Mouse (Mus musculus) midbrain, embryonic 13.5 days (tissue): Measurements from ENCODE around the gene Wfdc12. TPM values are rescaled to one million over a fixed set of nuclear protein-coding genes. Genes with fewer than 3 reads are reported as not detected.

ENCODE experiments used
- ATAC-seq: fragments of 200-750 bp; cut with Nextera tagmentation; 2 replicates; pipeline ENCODE4 v1.8.0; 2017; ENCODE audit warnings: mild to moderate bottlenecking, moderate TSS enrichment, moderate library complexity
- H3K27ac ChIP-seq: fragments of 300-500 bp; sonication (generic); 2 replicates; pipeline ENCODE4 v1.5.1; 2015; ENCODE audit warnings: inconsistent platforms, mild to moderate bottlenecking, moderate library complexity
- H3K27me3 ChIP-seq: fragments of 300-500 bp; sonication (generic); 2 replicates; pipeline ENCODE4 v1.6.1; 2015; ENCODE audit warnings: mild to moderate bottlenecking, inconsistent platforms
- H3K36me3 ChIP-seq: fragments of 300-500 bp; sonication (generic); 2 replicates; pipeline ENCODE4 v1.6.1; 2015; ENCODE audit warnings: mild to moderate bottlenecking, inconsistent platforms
- H3K4me1 ChIP-seq: fragments of 300-500 bp; sonication (generic); replicated peaks from 2 replicates; pipeline ENCODE4 v1.6.1; 2015; ENCODE audit warnings: inconsistent platforms
- H3K4me2 ChIP-seq: fragments of 300-500 bp; sonication (generic); replicated peaks from 2 replicates; pipeline ENCODE4 v1.6.1; 2015; ENCODE audit warnings: moderate library complexity, mild to moderate bottlenecking, inconsistent platforms
- H3K4me3 ChIP-seq: fragments of 300-500 bp; sonication (generic); replicated peaks from 2 replicates; pipeline ENCODE4 v1.5.1; 2015; ENCODE audit warnings: mild to moderate bottlenecking, inconsistent platforms
- H3K9ac ChIP-seq: fragments of 300-500 bp; sonication (generic); replicated peaks from 2 replicates; pipeline ENCODE4 v1.6.1; 2015; ENCODE audit warnings: mild to moderate bottlenecking, inconsistent platforms
- H3K9me3 ChIP-seq: fragments of 300-500 bp; sonication (generic); 2 replicates; pipeline ENCODE4 v1.6.1; 2016; ENCODE audit warnings: mild to moderate bottlenecking, inconsistent platforms
- WGBS: fragments of 180-500 bp; shearing (Covaris S2); methylation state at CpG from one replicate; pipeline ENCODE4 v1.1.7; 2015; 5-methylcytosine and 5-hydroxymethylcytosine counted together
- polyA plus RNA-seq: library from polyadenylated mRNA; unstranded; fragments of >200 nt; fragmentation: Nextera tagmentation; extraction: Ambion mirVana; gene quantifications from 2 replicates; pipeline ENCODE4 v1.2.1, GENCODE M21; 2015

The Wfdc12 gene
- polyA plus RNA-seq, 1 experiment from 2014 or later = not detected

DNA sequence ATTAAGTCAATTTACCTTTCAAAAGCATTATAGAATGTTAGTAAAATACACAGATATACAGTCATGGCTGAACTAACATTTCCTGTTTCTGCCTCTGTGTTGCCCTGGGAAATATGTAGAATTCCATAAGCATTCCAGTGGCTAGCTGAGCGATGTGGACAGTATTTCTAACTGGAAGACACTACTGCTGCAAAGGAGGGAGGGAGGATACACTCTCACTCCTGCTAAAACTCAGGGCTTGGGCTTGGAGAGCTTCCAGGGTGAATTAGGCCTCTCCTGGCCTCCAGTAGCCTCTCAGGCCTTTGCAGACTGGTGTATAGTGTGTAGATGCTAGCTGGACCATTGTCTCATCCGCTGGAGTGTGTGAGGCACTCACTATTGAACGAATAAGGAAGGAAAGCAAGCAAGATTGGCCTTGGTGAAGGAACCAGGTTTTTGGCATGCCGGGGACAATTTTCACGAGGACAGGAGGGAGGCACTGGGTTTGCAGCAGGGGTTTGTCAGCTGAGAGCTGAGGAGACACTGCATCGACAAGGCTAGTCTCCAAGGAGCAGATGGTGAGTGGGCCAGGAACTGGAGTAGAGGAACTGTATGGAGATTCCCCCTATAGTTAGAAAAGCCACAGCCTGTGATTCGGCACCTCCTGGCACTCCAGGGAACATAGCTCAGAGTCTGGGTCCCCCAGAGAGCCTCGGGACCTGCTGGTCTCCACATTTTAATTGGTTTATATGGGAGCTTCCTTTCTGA is 15.6 kb downstream of the Wfdc12 start:
- Histone ChIP-seq H3K27ac (no peak overlapping the region), H3K4me2 (no peak overlapping the region), H3K27me3 (peaks cover 38% of the 10 kb centered on the region), H3K4me1 (peaks cover 20% of the 10 kb centered on the region), H3K9me3 (no peaks in the 10 kb centered on the region), H3K9ac (no peak overlapping the region), H3K4me3 (no peak overlapping the region), H3K36me3 (no peaks in the 10 kb centered on the region)
- no peak for ATAC-seq
- WGBS = 81% methylated on average over 8 of the region's 8 CpGs

DNA sequence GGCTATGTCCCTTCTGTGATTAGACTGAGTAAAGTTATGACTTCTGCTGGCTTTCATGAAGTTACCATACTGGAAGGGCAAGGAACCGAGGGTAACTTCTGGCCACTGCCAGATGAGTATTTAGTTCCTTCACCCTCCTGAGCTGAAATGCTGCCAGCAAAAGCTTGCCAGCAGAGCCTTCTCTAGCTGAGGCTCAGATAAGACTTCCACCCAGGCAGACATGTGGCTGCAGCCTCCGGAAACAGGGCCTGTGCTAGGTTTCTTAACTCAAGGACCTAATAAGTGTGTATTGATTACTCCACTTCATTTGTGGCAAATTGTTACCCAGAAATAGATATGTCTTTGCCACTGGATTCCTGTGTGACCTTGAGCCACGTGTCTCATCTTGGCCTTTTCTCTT is 17.0 kb downstream of the Wfdc12 start:
- Histone ChIP-seq H3K9ac (no peak overlapping the region), H3K4me2 (no peak overlapping the region), H3K4me1 (peaks cover 23% of the 10 kb centered on the region), H3K27ac (no peak overlapping the region), H3K36me3 (no peaks in the 10 kb centered on the region), H3K9me3 (no peaks in the 10 kb centered on the region), H3K4me3 (no peak overlapping the region), H3K27me3 (peaks cover 52% of the 10 kb centered on the region)
- WGBS = 76% methylated on average over 3 of the region's 3 CpGs
- ATAC-seq = no peak

DNA sequence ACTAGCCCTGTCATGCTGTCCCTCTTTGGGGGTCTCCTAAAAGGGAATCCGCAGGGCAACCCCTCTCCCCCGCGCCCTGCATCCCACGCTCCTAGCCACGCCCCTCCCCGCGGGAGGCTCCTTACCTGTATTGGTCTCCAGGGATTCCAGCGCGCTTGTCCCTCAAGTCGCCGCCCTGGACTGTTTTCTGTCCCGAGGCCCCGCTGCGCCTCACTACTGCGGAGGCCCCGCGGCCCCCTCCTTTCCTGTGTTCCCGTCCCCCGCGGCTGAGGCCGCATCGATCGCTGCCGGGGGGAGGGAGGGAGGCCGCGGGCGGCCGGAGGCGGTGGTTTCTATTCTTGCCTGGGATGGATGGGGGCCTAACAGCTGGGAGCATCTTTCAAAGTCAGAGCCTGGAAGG is 19.5 kb downstream of the Wfdc12 start, which contains the start of gene Kcns1:
Gene Kcns1 (minus strand): TSS at position 212 of the 400 bp plus-strand sequence.
- Histone ChIP-seq H3K36me3 (no peaks in the 10 kb centered on the region), H3K4me2 (peak within 1 kb of the TSS; percentile 64), H3K27me3 (peaks cover 74% of the 10 kb centered on the region), H3K9ac (peak within 1 kb of the TSS; percentile 53; the same call in 1 of the 2 replicates), H3K27ac (no peak within 1 kb of the TSS), H3K4me1 (peaks cover 31% of the 10 kb centered on the region), H3K9me3 (no peaks in the 10 kb centered on the region), H3K4me3 (peak within 1 kb of the TSS; percentile 37)
- WGBS = 2% methylated on average over 24 of the region's 29 CpGs
- ATAC-seq = 0 out of 2 replicates have a peak, but pooled peaks have one; percentile 17

DNA sequence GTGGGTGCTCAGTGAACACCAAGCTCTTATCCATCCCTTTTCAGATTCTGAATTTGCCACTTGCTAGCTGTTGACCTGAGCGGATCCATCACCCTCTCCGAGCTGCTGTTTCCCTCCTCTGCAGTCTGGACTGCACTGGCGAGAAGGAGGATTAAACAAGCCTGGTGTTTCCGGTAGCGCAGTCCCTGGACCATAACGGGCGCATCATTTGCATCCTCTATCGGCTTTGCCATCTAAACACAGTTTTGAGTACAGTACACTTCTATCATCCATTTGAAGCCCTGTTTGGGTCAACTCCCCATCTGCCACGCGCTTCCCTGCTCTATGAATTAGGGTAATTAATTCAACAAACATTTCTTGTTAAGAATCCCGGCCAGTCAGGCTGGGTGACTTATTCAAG is 20.1 kb downstream of the Wfdc12 start:
- WGBS = 2% methylated on average over 11 of the region's 11 CpGs
- Histone ChIP-seq H3K27ac (no peak overlapping the region), H3K9ac (0 out of 2 replicates have a peak overlapping the region, but pooled peaks have one; percentile 53), H3K9me3 (no peaks in the 10 kb centered on the region), H3K4me3 (peak overlapping the region; percentile 37), H3K4me2 (peak overlapping the region; percentile 64), H3K4me1 (peaks cover 31% of the 10 kb centered on the region), H3K36me3 (no peaks in the 10 kb centered on the region), H3K27me3 (peaks cover 79% of the 10 kb centered on the region)
- no peak for ATAC-seq

DNA sequence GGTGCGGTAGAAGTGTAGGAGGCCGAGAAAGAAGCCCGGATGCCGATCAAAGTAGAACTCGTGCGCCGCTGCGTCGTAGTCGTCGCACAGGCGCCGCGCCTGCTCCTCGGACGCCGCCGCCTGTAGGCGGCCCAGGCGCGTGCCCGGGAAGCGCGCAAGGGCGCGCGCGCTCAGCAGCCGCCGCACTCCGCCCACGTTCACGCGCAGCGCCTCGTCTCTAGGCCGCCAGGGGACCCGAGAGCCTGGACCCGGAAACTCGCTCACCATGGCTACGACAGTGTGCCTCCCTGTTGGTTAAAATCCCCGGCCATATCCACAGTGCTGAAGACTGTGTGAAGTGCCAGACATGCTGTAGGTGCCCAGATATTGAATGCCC is 21.8 kb downstream of the Wfdc12 start:
- 9% methylated on average over 42 of the region's 42 CpGs for WGBS
- H3K9ac ChIP-seq = no peak overlapping the region
- peak; percentile 37; the same call in 1 of the 2 replicates for ATAC-seq

DNA sequence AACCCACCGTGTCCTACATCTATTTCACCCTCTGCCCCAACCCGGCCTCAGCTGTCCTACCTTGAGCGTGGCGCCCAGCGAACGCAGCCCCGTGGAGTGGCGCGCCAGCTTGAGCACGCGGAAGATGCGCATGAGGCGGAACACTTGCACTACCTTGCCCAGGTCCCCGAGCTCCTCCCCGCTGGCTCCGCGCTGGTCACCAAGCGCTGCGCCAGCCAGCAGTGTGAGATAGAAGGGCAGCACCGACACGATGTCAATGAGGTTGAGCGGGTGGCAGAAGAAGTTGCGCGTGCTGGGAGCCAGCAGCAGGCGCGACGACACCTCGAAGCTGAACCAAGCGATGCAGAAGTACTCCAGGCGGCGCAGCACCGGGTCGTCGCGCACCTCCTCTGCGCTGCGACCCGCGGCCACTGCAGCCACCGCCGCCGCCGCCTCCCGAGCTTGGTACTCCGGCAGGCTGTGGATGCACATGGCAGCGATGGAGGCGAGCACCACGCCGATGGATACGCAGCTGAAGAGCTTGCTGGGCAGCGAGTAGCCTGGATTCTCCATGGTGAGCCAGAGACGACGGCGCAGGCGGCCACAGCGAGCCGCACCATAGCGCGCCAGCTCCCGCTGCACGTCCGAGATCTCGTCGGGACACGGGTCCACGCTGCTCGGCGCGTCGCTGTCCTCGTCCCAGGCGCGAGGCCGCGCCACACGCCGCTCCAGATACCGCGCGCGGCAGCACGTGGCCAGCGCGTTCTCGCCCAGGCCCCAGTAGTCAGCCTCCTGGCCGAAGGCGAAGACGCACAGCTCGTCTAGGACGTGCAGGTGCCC is 22.4 kb downstream of the Wfdc12 start:
- Histone ChIP-seq H3K27me3 (peaks cover 76% of the 10 kb centered on the region), H3K4me1 (peaks cover 31% of the 10 kb centered on the region), H3K27ac (no peak overlapping the region), H3K9me3 (no peaks in the 10 kb centered on the region), H3K9ac (0 out of 2 replicates have a peak overlapping the region, but pooled peaks have one; percentile 16), H3K4me2 (peak overlapping the region; percentile 55), H3K36me3 (no peaks in the 10 kb centered on the region), H3K4me3 (peak overlapping the region; percentile 40)
- ATAC-seq = peak; percentile 65
- 11% methylated on average over 89 of the region's 90 CpGs for WGBS

More for the DNA sequence above, 21.8 kb downstream of the Wfdc12 start:
- Histone ChIP-seq H3K4me2 (peak overlapping the region; percentile 55), H3K36me3 (no peaks in the 10 kb centered on the region), H3K4me3 (peak overlapping the region; percentile 40), H3K27ac (no peak overlapping the region), H3K4me1 (peaks cover 31% of the 10 kb centered on the region), H3K27me3 (peaks cover 79% of the 10 kb centered on the region), H3K9me3 (no peaks in the 10 kb centered on the region)

DNA sequence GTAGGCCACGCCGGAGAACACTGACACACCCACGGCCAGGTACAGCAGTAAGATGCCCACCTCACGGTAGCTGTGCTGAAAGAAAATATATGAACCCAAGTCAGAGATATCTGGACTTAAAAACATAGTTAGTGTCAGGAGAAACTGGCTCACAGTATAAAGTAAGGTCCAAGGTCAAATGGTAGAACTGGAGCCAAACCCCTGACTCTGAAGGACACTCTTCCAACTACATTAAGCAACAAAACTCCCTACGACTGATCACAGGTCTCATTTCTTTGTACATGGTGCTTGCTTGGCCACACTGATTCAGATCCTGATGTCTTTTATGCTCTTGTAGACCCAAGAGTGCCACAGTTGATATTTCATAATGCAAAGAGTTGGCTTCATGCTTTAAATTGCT is 25.5 kb downstream of the Wfdc12 start:
- Histone ChIP-seq H3K4me1 (peaks cover 12% of the 10 kb centered on the region), H3K27me3 (peaks cover 51% of the 10 kb centered on the region), H3K9me3 (no peaks in the 10 kb centered on the region), H3K27ac (no peak overlapping the region), H3K9ac (no peak overlapping the region), H3K4me3 (no peak overlapping the region), H3K4me2 (no peak overlapping the region), H3K36me3 (no peaks in the 10 kb centered on the region)
- ATAC-seq = no peak
- WGBS = 94% methylated on average over 5 of the region's 5 CpGs

DNA sequence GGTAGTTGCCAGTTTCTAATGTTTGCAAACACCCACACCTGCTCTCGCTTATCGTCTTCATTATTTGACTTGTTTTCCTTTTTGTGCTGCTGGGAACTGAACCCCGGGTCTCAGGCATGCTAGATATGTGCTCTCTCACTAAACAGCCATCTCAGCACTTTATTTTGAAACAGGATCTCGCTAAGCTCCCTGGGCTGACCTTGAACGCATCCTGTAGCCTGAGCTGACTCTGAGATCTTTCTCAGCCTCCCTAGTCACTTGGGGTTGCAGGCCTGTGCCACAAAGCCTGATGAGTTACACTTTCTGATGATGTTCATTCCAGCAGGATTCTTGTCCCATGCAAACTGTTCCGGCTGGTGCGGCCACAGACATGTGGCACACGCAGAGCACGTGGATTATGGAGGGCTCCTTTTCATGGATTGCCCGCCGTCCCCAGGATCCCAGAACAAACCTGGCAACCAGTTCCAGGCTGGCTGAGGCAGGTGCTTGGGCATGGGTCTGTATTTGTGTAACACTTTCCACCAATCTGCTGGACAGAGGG is 28.8 kb downstream of the Wfdc12 start:
- Histone ChIP-seq H3K4me3 (no peak overlapping the region), H3K36me3 (no peaks in the 10 kb centered on the region), H3K4me1 (no peaks in the 10 kb centered on the region), H3K9me3 (no peaks in the 10 kb centered on the region), H3K9ac (no peak overlapping the region), H3K27me3 (peaks cover 18% of the 10 kb centered on the region), H3K4me2 (no peak overlapping the region), H3K27ac (no peak overlapping the region)
- 87% methylated on average over 11 of the region's 11 CpGs for WGBS
- no peak for ATAC-seq

DNA sequence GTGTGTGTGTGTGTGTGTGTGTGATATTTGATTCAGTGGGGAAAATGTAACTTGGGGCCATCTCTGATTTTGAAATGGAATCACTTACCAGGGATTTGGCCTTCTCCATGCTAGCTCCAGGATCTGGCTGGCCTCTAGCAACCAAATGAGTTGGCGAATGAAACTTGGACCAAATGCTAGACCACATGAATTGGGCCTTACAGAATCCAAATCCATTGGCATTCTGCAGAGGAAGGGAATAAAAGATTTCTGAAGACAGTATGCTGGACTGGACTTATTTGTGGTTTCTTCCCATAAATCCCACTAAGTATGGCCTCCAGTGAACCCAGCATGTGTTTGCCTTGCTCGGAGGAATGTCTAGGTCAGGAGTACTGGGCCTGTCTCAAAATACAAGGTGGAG is 31.6 kb downstream of the Wfdc12 start:
- no peak overlapping the region for H3K4me2 ChIP-seq
- ATAC-seq = no peak
- no peaks in the 10 kb centered on the region for H3K9me3 ChIP-seq
- H3K36me3 ChIP-seq = peaks cover 19% of the 10 kb centered on the region
- H3K27ac ChIP-seq = no peak overlapping the region
- no peaks in the 10 kb centered on the region for H3K4me1 ChIP-seq
- H3K4me3 ChIP-seq = no peak overlapping the region
- H3K9ac ChIP-seq = no peak overlapping the region
- 90% methylated on average over 2 of the region's 2 CpGs for WGBS
- no peaks in the 10 kb centered on the region for H3K27me3 ChIP-seq

DNA sequence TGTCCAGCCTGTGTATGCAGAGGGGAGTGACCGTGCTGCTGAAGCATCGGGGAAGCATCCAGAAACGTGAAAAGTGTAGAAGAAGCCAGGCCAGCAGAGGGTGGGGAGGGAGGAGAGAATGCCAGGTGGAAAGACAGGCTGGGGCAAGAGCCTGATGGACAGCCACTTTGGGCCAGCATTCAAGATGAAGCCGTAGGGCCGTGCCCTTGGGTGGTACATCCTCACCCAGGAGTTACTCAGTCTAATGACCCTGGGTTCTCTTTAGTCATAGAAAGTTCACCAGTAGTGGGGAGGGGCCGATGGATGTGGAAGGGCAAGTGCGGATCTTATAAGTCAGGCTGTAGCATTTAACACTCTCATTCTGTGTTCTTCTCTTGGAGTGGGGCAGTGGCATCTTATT is 34.2 kb downstream of the Wfdc12 start:
- no peak overlapping the region for H3K27ac ChIP-seq
- 87% methylated on average over 7 of the region's 7 CpGs for WGBS
- H3K4me1 ChIP-seq = no peaks in the 10 kb centered on the region
- H3K36me3 ChIP-seq = peaks cover 42% of the 10 kb centered on the region
- no peak overlapping the region for H3K9ac ChIP-seq
- H3K4me2 ChIP-seq = no peak overlapping the region
- no peak overlapping the region for H3K4me3 ChIP-seq
- H3K9me3 ChIP-seq = no peaks in the 10 kb centered on the region
- no peaks in the 10 kb centered on the region for H3K27me3 ChIP-seq
- no peak for ATAC-seq

DNA sequence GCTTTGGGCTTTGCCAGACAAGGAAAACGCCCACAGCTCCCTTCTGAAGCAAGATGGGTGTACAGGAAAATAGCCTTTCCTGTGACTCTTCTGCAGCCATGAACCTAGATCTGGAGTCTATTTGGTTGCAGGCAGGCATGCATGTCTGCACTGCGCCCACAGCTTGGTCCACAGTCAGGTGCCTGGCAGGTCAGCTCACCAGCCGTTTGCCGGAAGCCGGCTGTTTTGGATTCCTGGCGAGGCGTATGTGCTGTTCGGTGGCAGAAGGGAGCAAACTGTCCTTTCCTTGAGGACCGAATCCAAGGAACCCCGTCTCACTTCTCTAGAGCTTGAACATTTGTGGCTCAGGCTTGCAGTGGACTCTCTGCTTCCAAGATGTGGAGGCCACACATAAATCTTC is 36.4 kb downstream of the Wfdc12 start:
- no peaks in the 10 kb centered on the region for H3K9me3 ChIP-seq
- H3K4me1 ChIP-seq = no peaks in the 10 kb centered on the region
- H3K9ac ChIP-seq = no peak overlapping the region
- no peak overlapping the region for H3K4me2 ChIP-seq
- no peaks in the 10 kb centered on the region for H3K27me3 ChIP-seq
- no peak overlapping the region for H3K27ac ChIP-seq
- no peak for ATAC-seq
- H3K4me3 ChIP-seq = no peak overlapping the region
- WGBS = 95% methylated on average over 10 of the region's 10 CpGs
- H3K36me3 ChIP-seq = peaks cover 43% of the 10 kb centered on the region

DNA sequence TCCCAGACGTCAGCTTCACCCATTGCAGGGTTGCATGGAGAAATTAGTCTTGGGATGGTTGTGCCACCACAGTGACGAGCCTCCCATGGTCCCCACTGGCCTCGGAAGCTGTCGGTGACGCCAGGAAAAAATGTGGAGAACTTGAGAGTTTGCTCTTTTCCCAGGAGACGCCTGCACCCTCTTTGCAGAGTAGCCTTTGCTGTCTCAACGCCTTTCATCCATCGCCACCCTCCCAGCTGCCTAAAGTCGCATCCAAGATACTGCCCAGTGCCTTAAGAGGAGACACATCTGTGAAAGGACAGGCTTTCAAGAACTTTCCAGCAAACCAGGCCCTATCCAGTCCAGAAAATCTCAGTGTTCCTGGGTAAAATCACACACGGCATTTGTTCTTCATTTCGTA is 38.1 kb downstream of the Wfdc12 start:
- Histone ChIP-seq H3K4me3 (no peak overlapping the region), H3K4me2 (no peak overlapping the region)
- 91% methylated on average over 11 of the region's 11 CpGs for whole genome bisulfite sequencing

More for the DNA sequence above, 38.1 kb downstream of the Wfdc12 start:
- H3K9me3 ChIP-seq = no peaks in the 10 kb centered on the region
- H3K27ac ChIP-seq = no peak overlapping the region
- no peaks in the 10 kb centered on the region for H3K4me1 ChIP-seq
- H3K27me3 ChIP-seq = no peaks in the 10 kb centered on the region
- H3K36me3 ChIP-seq = peaks cover 44% of the 10 kb centered on the region
- no peak for ATAC-seq
- no peak overlapping the region for H3K9ac ChIP-seq
